Mouse (Mus musculus) midbrain, embryonic 15.5 days (tissue): ENCODE measurements around the gene Mettl18. TPM values are rescaled to one million over a fixed set of nuclear protein-coding genes. Genes with fewer than 3 reads are reported as not detected.
"Not testable (repeated sequence)": the region's sequence is repeated elsewhere in the genome, so short reads cannot be mapped to it uniquely, and the experiment has no call there.

Experiments
- ATAC-seq: fragments of 200-750 bp; cut with Nextera tagmentation; replicated peaks from 2 replicates; pipeline ENCODE4 v1.8.0; 2017; ENCODE audit warnings: moderate TSS enrichment
- H3K27ac ChIP-seq: fragments of 300-500 bp; sonication (generic); 2 replicates; pipeline ENCODE4 v1.5.1; 2015; ENCODE audit warnings: mild to moderate bottlenecking, inconsistent platforms
- H3K27me3 ChIP-seq: fragments of 300-500 bp; sonication (generic); replicated peaks from 2 replicates; pipeline ENCODE4 v1.6.1; 2015; ENCODE audit warnings: inconsistent platforms
- H3K36me3 ChIP-seq: fragments of 300-500 bp; sonication (generic); replicated peaks from 2 replicates; pipeline ENCODE4 v1.6.1; 2015; ENCODE audit warnings: inconsistent platforms
- H3K4me1 ChIP-seq: fragments of 300-500 bp; sonication (generic); 2 replicates; pipeline ENCODE4 v1.6.1; 2015; ENCODE audit warnings: inconsistent platforms
- H3K4me2 ChIP-seq: fragments of 300-500 bp; sonication (generic); 2 replicates; pipeline ENCODE4 v1.6.1; 2015; ENCODE audit warnings: inconsistent platforms, mild to moderate bottlenecking, moderate library complexity
- H3K4me3 ChIP-seq: fragments of 300-500 bp; sonication (generic); 2 replicates; pipeline ENCODE4 v1.5.1; 2015; ENCODE audit warnings: mild to moderate bottlenecking, inconsistent platforms
- H3K9ac ChIP-seq: fragments of 300-500 bp; sonication (generic); 2 replicates; pipeline ENCODE4 v1.6.1; 2015; ENCODE audit warnings: mild to moderate bottlenecking, inconsistent platforms
- H3K9me3 ChIP-seq: fragments of 300-500 bp; sonication (generic); 2 replicates; pipeline ENCODE4 v1.6.1; 2016; ENCODE audit warnings: inconsistent platforms
- WGBS: fragments of 180-500 bp; shearing (Covaris S2); methylation state at CpG from one replicate; pipeline ENCODE4 v1.1.7; 2015; ENCODE audit warnings: mixed read lengths; 5-methylcytosine and 5-hydroxymethylcytosine counted together
- polyA plus RNA-seq: library from polyadenylated mRNA; unstranded; fragments of >200 nt; fragmentation: Nextera tagmentation; extraction: Ambion mirVana; gene quantifications from 2 replicates; pipeline ENCODE4 v1.2.1, GENCODE M21; 2015

The Mettl18 gene
- polyA plus RNA-seq, 1 experiment from 2014 or later: 6.7 TPM

DNA sequence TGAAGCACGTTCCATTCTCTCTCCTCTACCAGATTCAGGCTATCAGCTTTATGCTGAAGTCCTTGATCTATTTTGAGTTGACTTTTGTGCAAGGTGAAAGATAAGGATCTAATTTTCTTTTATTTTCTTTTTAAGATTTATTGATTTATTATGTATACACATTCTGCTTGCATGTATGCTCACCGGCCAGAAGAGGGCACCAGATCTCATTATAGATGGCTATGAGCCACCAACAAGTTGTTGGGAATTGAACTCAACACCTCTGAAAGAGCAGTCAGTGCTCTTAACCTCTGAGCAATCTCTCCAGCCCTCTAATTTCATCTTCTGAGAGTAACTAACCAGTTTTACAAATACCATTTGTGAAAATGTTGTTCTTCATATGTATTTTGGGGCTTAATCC, 14.5 kb downstream of the Mettl18 start:
- H3K36me3 ChIP-seq: no peaks in the 10 kb centered on the region
- no peaks in the 10 kb centered on the region for H3K27me3 ChIP-seq
- no peak overlapping the region for H3K27ac ChIP-seq
- no peaks in the 10 kb centered on the region for H3K9me3 ChIP-seq
- H3K4me2 ChIP-seq: no peak overlapping the region
- H3K4me1 ChIP-seq: no peaks in the 10 kb centered on the region
- no peak overlapping the region for H3K4me3 ChIP-seq
- WGBS: 40% methylated on average over 2 of the region's 2 CpGs
- no peak overlapping the region for H3K9ac ChIP-seq
- ATAC-seq: no peak

DNA sequence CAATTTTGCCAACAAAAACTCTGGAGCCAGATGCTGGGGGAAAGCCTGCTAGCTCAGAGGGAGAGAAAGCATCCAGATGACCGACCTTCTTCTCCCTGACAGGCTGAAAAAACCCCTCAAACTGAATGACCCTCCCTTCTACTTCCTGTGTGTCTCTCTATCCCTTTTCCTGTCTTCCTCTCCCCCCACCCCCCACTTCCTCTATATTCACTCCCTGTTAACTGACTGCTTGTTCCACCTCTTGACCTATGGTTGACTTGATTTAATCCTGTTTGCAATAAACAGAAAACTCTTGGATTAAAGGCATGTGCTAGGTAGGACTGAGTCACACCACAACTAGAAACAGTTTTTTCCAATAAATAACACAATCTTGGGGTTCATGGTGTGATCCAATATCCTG, 19.9 kb downstream of the Mettl18 start:
- WGBS: 77% methylated on average over 1 of the region's 1 CpGs
- no peaks in the 10 kb centered on the region for H3K27me3 ChIP-seq
- ATAC-seq: no peak
- no peaks in the 10 kb centered on the region for H3K4me1 ChIP-seq
- no peak overlapping the region for H3K4me3 ChIP-seq
- no peak overlapping the region for H3K4me2 ChIP-seq
- no peak overlapping the region for H3K27ac ChIP-seq
- no peaks in the 10 kb centered on the region for H3K36me3 ChIP-seq
- no peak overlapping the region for H3K9ac ChIP-seq
- no peaks in the 10 kb centered on the region for H3K9me3 ChIP-seq

DNA sequence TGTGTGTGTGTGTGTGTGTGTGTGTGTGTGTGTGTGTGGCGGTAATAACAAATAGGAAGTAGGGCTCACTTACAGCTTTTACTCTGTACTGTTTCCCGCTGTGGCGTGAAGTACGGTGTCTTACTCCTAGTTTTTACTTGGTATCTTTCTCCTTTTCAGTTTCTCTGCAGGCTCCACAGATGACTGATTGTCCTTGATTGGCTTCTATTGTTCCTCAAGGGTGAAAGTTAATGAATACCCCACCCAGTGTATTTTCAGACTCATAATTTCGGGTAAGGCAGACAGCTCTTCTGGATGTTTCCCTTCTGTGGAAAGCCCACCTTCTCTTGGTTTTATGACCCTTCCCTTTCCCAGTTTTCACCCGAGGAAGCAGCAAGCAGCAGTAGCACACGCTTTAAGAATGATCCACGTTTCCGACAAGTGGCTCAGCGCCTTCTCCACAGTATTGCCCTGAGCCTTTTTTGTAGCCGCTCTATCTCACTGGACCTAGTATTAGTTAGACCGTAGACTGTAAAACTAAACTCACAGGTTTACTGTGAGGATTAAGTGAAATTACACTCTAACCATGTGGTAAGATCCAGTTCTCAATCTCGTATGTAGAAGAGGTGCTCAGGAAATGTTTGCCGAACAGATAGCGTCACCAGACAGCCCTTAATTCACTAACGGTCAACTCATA, 23.7 kb downstream of the Mettl18 start:
- 88% methylated on average over 16 of the region's 16 CpGs for WGBS
- Histone ChIP-seq H3K27me3 (no peaks in the 10 kb centered on the region), H3K4me3 (no peak overlapping the region), H3K9me3 (no peaks in the 10 kb centered on the region), H3K4me1 (no peaks in the 10 kb centered on the region), H3K27ac (no peak overlapping the region), H3K4me2 (no peak overlapping the region), H3K36me3 (no peaks in the 10 kb centered on the region), H3K9ac (no peak overlapping the region)
- no peak for ATAC-seq

DNA sequence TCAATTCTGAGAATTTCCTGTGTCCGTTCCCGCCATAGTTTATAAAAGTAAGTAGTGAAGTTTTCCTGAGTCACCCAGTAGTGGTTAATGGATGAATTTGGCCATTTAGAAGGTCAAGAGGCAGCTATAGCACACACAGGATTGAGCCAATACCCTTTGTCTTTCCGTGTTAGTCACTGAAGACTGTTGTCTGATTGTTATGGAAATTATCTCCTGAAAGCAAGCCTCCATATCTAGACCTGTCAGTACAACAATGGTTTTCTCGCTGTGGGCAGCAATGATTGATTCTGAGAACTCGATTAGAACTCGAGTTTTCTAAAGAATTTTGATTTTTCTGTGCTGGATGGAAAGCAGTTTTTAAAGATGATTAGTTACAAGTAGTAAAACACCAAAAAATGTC, 25.1 kb downstream of the Mettl18 start:
- Histone ChIP-seq H3K27ac (no peak overlapping the region), H3K4me3 (no peak overlapping the region), H3K27me3 (no peaks in the 10 kb centered on the region), H3K9ac (no peak overlapping the region), H3K4me1 (no peaks in the 10 kb centered on the region), H3K9me3 (no peaks in the 10 kb centered on the region), H3K36me3 (no peaks in the 10 kb centered on the region), H3K4me2 (no peak overlapping the region)
- no peak for ATAC-seq
- WGBS: 41% methylated on average over 6 of the region's 6 CpGs

DNA sequence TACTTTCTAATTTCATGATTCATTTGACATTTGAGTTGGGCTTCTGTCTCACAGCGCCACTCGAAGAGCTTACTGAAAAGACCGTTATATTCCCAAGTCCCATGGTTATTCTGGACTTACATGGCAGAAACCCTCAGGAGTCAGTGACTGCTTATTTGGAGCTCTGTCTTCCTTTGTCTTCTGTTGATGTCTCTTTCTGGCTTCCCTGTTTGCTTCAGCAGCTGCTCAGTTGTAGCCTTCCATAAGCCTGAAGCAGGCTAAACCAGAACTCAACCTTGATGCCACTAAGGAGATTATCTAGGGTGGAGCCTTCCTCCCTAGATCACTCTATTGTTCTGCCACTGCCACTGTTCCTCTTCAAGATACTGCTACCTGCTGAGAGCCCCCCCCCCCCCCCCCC, 26.1 kb downstream of the Mettl18 start:
- H3K9ac ChIP-seq, H3K4me3 ChIP-seq, H3K4me1 ChIP-seq, H3K36me3 ChIP-seq, H3K4me2 ChIP-seq, H3K9me3 ChIP-seq, H3K27ac ChIP-seq, H3K27me3 ChIP-seq, ATAC-seq: not testable (repeated sequence)
- 69% methylated on average over 3 of the region's 3 CpGs for WGBS

DNA sequence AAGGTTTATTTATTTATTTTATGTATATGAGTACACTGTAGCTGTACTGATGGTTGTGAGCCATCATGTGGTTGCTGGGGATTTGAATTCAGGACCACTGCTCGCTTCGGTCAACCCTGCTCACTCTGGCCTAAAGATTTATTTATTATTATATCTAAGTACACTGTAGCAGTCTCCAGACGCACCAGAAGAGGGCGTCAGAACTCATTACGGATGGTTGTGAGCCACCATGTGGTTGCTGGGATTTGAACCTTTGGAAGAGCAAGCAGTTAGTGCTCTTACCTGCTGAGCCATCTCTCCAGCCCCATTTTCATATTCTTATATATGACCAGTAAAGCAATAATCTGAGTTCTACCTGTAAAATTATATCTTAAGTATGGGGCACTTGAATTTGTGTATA, 27.4 kb downstream of the Mettl18 start:
- not testable (repeated sequence) for H3K9ac ChIP-seq
- WGBS: 80% methylated on average over 5 of the region's 5 CpGs

DNA sequence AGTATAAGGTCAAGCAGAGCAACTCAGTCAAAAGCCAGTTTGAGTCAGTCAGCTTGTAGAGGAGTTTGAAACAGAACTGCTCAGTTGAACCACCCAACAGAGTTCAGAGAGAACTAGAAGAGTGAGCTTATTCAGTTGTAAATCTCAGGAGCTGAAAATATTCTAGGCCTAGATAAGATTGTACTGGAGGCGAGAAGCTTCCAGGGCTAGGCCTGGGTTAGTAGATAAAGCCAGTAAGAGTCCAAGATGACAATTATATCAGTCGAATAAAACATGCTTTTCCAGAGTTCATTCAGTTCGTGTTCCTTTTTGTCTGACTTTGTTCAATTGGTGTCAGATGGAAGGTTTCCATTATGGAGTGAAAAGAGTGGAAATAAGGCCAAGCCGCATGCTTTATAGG, 31.0 kb downstream of the Mettl18 start:
- Histone ChIP-seq H3K4me2 (no peak overlapping the region), H3K9me3 (no peaks in the 10 kb centered on the region), H3K9ac (no peak overlapping the region), H3K36me3 (no peaks in the 10 kb centered on the region), H3K4me3 (no peak overlapping the region), H3K27ac (no peak overlapping the region), H3K27me3 (no peaks in the 10 kb centered on the region), H3K4me1 (no peaks in the 10 kb centered on the region)
- WGBS: 82% methylated on average over 4 of the region's 4 CpGs
- no peak for ATAC-seq

More for the DNA sequence above, 27.4 kb downstream of the Mettl18 start:
- not testable (repeated sequence) for H3K4me1 ChIP-seq, H3K4me2 ChIP-seq, H3K27me3 ChIP-seq, H3K27ac ChIP-seq, H3K9me3 ChIP-seq, H3K4me3 ChIP-seq, H3K36me3 ChIP-seq, ATAC-seq

DNA sequence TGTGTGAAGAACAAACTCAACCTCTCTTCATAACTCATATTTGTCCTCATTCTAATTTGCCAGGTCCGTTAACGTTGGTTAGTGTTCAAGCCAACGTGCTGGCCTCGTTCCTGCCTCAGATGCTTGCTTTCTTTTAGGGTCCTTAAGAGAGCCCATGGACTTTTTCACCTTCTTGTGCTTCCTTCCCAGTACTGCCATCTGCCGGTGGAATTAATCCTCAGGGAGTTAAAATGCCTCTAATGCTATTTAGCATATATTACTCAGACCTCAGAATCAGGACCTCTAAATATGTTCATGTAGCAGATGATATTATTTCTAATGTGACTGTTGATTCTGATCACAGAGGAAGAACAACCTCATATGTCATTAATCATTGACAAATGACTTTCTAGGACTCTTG, 32.7 kb downstream of the Mettl18 start:
- ATAC-seq: no peak
- 62% methylated on average over 5 of the region's 5 CpGs for WGBS
- no peak overlapping the region for H3K4me2 ChIP-seq
- no peak overlapping the region for H3K27ac ChIP-seq
- H3K4me1 ChIP-seq: no peaks in the 10 kb centered on the region
- H3K9me3 ChIP-seq: no peaks in the 10 kb centered on the region
- H3K4me3 ChIP-seq: no peak overlapping the region
- H3K27me3 ChIP-seq: no peaks in the 10 kb centered on the region
- H3K9ac ChIP-seq: no peak overlapping the region
- H3K36me3 ChIP-seq: no peaks in the 10 kb centered on the region

DNA sequence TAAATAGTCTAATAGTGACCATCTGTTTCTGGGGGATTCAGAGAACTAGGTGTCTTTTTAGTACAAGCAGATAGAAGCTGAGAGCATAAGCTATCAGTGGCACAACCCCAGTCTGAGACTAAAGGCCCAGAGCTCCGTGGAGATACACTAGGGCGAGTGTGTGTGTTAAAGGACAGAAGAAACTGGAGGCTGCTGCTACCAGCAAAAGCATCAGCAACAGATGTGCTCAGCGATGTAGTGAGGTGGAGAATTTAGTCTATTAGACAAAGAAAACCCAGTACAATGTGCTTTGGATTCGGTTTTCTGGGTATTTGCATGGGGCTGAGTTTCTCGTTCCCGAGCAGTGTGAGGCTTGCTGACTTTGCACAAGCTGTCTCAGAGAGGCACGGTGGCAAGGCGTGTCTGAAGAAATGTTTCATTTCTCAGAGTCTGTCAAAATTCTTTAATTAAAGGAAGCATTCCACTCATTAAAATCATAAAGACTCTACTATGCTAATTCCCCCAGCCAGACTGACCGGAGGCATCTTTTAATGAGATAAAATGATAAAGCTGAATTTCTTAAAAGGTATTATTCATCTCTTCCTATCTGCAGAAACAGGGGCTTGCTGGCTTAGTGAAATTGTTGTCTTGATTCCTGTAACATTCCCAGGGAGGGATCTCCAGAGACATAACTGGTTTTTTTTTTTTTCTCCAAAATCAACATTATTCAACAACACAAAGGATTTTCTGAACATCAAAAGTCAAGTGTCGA, 45.9 kb downstream of the Mettl18 start:
- Histone ChIP-seq H3K27ac (no peak overlapping the region), H3K4me1 (no peaks in the 10 kb centered on the region), H3K36me3 (no peaks in the 10 kb centered on the region), H3K27me3 (no peaks in the 10 kb centered on the region), H3K9me3 (no peaks in the 10 kb centered on the region), H3K9ac (no peak overlapping the region), H3K4me3 (no peak overlapping the region), H3K4me2 (no peak overlapping the region)
- peak; percentile 69; the same call in 1 of the 2 replicates for ATAC-seq
- WGBS: 60% methylated on average over 10 of the region's 10 CpGs

DNA sequence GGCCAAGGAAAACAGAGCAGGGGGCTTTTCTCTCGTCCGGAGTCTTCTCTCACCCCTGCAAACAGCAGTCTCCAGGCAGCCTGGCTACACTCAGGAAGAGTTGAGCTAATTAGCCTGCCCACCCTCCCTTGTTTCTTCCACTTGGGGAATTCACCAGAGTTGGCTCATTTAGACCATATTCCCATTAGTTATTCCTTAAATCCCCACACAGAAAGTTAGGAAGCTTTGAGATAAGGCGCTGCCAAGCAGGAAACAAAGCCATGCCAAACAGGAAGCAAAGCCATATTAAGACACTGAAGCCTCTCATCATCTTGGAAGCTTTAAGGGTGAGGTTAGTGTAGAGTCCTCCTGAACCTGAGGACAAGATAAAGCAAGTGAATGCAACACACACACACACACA, 48.9 kb downstream of the Mettl18 start:
- WGBS: 63% methylated on average over 3 of the region's 3 CpGs
- H3K4me1 ChIP-seq: no peaks in the 10 kb centered on the region

More for the DNA sequence above, 48.9 kb downstream of the Mettl18 start:
- Histone ChIP-seq H3K27ac (no peak overlapping the region), H3K36me3 (no peaks in the 10 kb centered on the region), H3K4me2 (no peak overlapping the region), H3K27me3 (no peaks in the 10 kb centered on the region), H3K9ac (no peak overlapping the region), H3K9me3 (no peaks in the 10 kb centered on the region), H3K4me3 (no peak overlapping the region)
- ATAC-seq: no peak

Other genes starting within 250 kb of the Mettl18 start
- gene Kifap3, start 215.3 kb upstream of the Mettl18 start, polyA plus RNA-seq: 129 and 142 TPM in 2 replicates
- 14.5 and 15.1 TPM in 2 replicates for gene Scyl3, start 65.8 kb upstream of the Mettl18 start, polyA plus RNA-seq
- gene BC055324, start 93 bp upstream of the Mettl18 start, polyA plus RNA-seq: 4.5 and 4.9 TPM in 2 replicates
- gene Sele, start 53.3 kb downstream of the Mettl18 start, polyA plus RNA-seq: not detected in 2 replicates
- gene Sell, start 67.1 kb downstream of the Mettl18 start, polyA plus RNA-seq: 0.14 and 0.19 TPM in 2 replicates
- gene Selp, start 120.4 kb downstream of the Mettl18 start, polyA plus RNA-seq: not detected in 2 replicates
- 0.13 and 0.14 TPM in 2 replicates for gene F5, start 156.9 kb downstream of the Mettl18 start, polyA plus RNA-seq